Mouse (Mus musculus): ENCODE measurements around the gene Lhfpl5.

Lhfpl5 gene

GRCm38 (mm10) chr17:28572521-28572920 is 2.9 kb upstream of the Lhfpl5 start:
- DNase-seq (ENCODE audit: low read depth, low spot score) = no peak

DNA sequence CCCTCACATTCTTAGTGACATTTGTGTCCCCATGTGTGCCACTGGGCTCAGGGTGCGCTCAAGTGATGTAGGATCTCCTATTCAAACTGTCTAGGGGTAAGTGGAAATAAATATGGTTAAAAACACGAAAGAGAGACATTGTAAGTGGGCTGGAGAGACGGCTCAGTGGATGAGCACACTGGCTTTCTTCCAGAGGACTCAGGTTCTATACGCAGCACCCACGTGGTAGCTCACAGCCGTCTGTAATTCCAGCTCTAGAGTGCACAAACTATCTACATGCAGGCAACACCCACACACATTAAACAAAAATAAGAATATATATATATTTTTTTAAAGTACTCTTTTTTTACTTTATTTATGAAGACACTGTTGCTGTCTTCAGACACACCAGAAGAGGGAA is 2.5 kb upstream of the Lhfpl5 start:
- no peak for DNase-seq (ENCODE audit: low read depth, low spot score)

DNA sequence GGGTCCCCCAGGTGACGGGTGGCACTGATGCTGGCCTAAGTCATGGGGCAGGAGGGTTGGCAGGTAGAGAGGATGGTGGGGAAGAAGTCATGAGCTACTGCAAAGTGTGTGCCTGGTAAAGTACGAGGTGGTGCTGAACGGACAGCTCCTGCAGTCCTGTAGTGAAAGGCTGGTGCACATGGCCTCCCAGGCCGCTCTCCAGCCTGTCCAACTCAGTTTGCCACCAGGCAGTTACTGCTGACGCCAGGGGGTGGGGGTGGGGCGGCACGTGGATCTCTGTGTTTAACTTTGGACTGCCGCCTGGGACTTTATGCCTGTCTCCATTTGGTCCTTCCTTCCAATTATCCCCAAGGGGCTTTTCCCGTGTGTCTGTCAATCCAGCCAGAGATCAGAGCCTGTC is 5.0 kb downstream of the Lhfpl5 start:
- peak; percentile 57 for DNase-seq (ENCODE audit: low read depth, low spot score)

DNA sequence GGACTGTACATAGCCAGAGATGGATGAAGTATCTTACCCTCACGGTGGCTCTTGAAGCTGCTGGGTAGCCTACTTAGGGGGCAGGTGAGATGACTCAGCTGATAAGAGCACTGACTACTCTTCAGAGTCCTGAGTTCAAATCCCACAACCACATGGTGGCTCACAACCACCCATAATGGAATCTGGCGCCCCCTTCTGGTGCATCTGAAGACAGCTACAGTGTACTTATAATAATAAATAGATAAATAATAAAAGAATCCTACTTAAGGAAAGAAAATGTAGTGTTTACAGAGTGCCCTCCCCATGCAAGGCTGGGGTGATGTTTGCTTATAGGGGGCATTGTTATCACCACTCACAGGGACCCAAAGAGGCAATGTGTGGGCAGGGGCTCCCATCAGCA is 5.6 kb downstream of the Lhfpl5 start:
- DNase-seq (ENCODE audit: low read depth, low spot score) = no peak

DNA sequence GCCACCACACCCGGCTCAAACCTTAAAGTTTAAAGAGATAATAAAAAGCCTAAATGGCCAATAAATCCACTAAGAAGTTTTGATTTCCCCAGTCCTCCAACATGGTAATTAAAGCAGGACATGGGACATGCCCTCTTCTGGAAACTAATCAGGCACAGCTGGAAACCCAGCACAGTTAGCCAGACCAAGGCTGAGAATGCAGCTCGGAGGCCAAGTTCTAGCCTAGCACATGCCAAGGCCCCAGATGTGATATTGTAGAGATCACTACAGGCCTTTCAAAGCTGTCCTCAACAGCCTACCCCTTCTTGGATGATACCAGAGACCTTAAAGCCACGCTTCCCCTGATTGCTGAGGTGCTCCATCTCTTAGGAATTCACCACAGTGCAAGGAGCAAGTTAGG is 11.1 kb downstream of the Lhfpl5 start:
- no peak for DNase-seq (ENCODE audit: low read depth, low spot score)

GRCm38 (mm10) chr17:28588591-28588990 is 13.2 kb downstream of the Lhfpl5 start:
- DNase-seq (ENCODE audit: low read depth, low spot score) = no peak

GRCm38 (mm10) chr17:28590596-28590995 is 15.2 kb downstream of the Lhfpl5 start:
- DNase-seq (ENCODE audit: low read depth, low spot score) = no peak

DNA sequence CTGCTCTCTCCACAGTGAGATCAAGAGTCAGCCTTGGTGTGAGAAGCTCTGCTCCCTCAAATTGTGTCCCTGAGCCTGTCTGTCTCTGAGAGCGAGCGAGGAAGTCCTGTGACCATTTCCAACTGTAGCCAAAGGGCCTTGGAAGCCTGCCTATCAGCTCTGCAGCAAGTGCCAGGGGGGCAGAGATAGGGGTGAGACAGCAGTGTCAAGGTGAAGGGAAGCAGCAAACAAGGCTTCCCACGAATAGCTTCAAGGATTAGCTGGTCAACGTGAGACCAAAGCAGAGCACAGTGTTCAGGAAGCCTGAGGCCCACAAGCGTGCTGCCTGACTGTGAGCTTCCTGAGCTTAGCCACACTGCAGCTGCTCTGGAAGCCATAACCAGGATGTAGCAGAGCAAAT is 16.0 kb downstream of the Lhfpl5 start:
- no peak for DNase-seq (ENCODE audit: low read depth, low spot score)

DNA sequence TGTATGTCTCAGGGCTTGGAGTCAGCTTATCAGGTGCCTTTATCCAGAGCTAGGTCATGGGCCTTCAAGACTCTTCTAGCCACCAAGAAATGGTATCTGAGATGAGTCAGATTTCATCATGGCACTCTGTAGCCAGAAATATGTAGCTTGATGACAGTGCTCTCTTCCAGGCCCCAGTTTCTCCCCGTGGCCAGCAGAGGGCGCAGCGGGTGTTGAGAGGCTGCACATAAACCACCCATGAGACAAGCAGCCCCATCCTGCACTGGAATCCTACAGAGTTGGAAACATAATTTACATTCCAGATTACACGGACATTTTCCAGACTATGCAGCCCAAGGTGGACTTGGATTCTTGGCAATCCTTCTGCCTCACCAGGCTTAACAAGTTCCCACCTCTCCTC is 17.6 kb downstream of the Lhfpl5 start:
- DNase-seq (ENCODE audit: low read depth, low spot score) = peak; percentile 73

- DNase-seq (ENCODE audit: low read depth, low spot score) = peak; percentile 76
Measured at GRCm38 (mm10) chr17:28593965-28594364, 18.5 kb downstream of the Lhfpl5 start.

DNA sequence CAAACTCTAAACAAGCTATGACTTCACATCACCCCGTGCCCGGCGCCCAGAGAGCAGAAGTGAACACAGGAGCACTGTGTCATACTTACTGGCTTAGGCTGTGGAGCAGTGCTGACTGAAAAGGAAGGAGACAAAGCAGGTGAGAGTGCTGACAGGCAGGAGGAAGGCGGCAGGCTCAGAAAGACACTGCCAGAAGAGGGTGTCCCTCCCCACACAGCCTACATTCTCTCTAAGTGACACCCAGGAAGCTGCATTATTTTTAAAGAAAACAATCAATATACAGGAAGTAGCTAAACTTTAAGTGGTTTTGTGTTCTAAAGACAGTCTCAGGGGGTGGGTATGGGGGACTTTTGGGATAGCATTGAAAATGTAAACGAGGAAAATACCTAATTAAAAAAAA is 25.3 kb downstream of the Lhfpl5 start:
- no peak for DNase-seq (ENCODE audit: low read depth, low spot score)

DNA sequence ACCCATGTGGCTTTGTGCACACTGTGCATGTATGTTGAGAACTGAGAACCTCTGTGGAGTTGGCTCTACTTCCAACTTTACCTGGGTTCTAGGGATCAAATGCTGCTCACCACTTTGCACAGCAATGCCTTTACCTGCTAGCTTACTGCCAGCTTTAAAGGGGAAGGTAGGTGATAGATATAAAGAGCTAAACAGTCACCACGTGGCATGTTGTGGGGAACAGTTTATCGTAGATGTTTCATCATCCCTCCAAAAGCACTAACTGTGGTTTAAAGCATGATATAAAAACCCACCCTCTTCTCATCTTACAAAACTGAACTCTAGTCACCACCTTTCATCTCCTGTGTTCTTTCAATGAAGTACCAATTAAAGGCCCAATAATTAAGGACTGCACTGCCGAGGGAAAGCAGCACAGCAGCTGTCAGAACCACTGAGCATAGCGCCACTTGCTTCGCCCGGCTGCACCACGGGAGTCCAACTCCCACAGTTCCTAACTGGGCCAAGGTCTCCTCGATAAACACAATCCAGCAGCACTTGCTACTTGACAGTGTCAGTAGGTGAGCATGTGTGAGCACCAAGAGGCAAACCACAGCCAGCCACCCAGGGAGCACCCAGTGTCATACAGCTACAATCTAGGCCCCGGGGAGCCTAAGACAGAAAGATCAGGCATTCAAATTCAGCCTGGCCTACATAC is 26.3 kb downstream of the Lhfpl5 start:
- no peak for DNase-seq (ENCODE audit: low read depth, low spot score)

- DNase-seq (ENCODE audit: low read depth, low spot score) = peak; percentile 15
Measured at GRCm38 (mm10) chr17:28609543-28609942, 34.1 kb downstream of the Lhfpl5 start.

GRCm38 (mm10) chr17:28612603-28613002 is 37.2 kb downstream of the Lhfpl5 start:
- DNase-seq (ENCODE audit: low read depth, low spot score) = no peak

- no peak for DNase-seq (ENCODE audit: low read depth, low spot score)
Measured at GRCm38 (mm10) chr17:28613096-28613495, 37.7 kb downstream of the Lhfpl5 start.

- no peak for DNase-seq (ENCODE audit: low read depth, low spot score)
Measured at GRCm38 (mm10) chr17:28615332-28615731, 39.9 kb downstream of the Lhfpl5 start.

- no peak for DNase-seq (ENCODE audit: low read depth, low spot score)
Measured at GRCm38 (mm10) chr17:28617636-28618035, 42.2 kb downstream of the Lhfpl5 start.

GRCm38 (mm10) chr17:28618124-28618523 is 42.7 kb downstream of the Lhfpl5 start:
- no peak for DNase-seq (ENCODE audit: low read depth, low spot score)

DNA sequence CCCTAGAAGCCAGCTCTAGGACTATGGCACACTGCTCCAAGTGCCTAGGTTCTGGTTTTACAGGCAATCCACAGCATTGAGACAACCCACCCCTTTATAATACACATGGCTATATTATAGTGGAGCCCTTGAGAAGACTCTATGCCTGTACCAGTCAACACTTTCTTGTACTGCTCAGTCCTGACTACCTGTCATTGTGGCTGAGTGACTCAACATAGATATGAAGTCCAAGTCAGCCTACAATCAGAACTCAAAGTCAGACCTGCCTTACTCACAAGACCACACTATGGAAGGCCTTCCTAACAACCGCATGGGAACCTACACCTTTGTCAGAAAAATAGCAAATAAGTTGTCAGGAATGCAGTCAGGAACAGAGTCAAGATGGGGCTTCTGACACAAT is 43.3 kb downstream of the Lhfpl5 start:
- no peak for DNase-seq (ENCODE audit: low read depth, low spot score)

GRCm38 (mm10) chr17:28621381-28622299 is 46.2 kb downstream of the Lhfpl5 start:
- DNase-seq (ENCODE audit: low read depth, low spot score) = peak; percentile 67

GRCm38 (mm10) chr17:28622300-28622759 is 46.9 kb downstream of the Lhfpl5 start, which contains the start of gene Srpk1:
Gene Srpk1, minus strand, starts transcription at chr17:28622709.
- DNase-seq (ENCODE audit: low read depth, low spot score) = peak; percentile 93

GRCm38 (mm10) chr17:28624841-28625240 is 49.4 kb downstream of the Lhfpl5 start:
- DNase-seq (ENCODE audit: low read depth, low spot score) = no peak

DNA sequence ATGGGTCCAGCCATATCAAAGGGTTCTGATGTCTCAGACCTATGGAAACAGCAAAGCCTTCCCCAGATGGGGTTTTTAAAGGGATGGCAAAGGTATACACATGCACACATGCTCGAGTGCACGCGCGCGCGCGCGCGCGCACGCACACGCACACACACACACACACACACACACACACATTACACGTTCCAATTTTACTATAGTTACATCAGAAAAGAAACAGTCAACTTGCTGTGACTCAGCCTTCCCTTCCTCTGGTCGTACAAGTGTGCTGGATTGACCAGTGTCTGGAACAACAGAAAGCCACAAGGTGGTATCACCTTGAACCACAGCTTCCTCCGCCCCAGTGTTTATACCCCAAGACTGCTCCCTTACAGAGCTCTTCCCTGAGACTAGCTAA is 49.9 kb downstream of the Lhfpl5 start:
- DNase-seq (ENCODE audit: low read depth, low spot score) = peak; percentile 25

Data from A20 (cell line).